Mouse (Mus musculus): ENCODE measurements around the gene Musk. TPM values are rescaled to one million over a fixed set of nuclear protein-coding genes. Genes with fewer than 3 reads are reported as not detected.

Musk gene
- total RNA-seq, 2 experiments from 2014 or later: 2.4 to 2.9 TPM

GRCm38 (mm10) chr4:58304564-58304963 is 18.8 kb downstream of the Musk start:
- DNase-seq (ENCODE audit: low spot score in 2 of 2): no peak
- intact Hi-C loops (cut with DNase I): no loop called here

- intact Hi-C loops (cut with DNase I): no loop called here
- DNase-seq (ENCODE audit: low spot score in 2 of 2): no peak
These were observed 21.7 kb downstream of the Musk start for GRCm38 (mm10) chr4:58307421-58307820.

GRCm38 (mm10) chr4:58313344-58313743 is 27.6 kb downstream of the Musk start:
- DNase-seq (ENCODE audit: low spot score in 2 of 2): no peak
- intact Hi-C loops (cut with DNase I): no loop called here

- DNase-seq (ENCODE audit: low spot score in 2 of 2): no peak
- intact Hi-C loops (cut with DNase I): no loop called here
These were observed 29.3 kb downstream of the Musk start for GRCm38 (mm10) chr4:58314942-58315508.

GRCm38 (mm10) chr4:58317536-58317935 is 31.8 kb downstream of the Musk start:
- no peak for DNase-seq (ENCODE audit: low spot score in 2 of 2)
- intact Hi-C loops (cut with DNase I): no loop called here

- no peak for DNase-seq (ENCODE audit: low spot score in 2 of 2)
- intact Hi-C loops (cut with DNase I): no loop called here
These were observed 34.5 kb downstream of the Musk start for GRCm38 (mm10) chr4:58320293-58320692.

GRCm38 (mm10) chr4:58326746-58327145 is 41.0 kb downstream of the Musk start:
- DNase-seq (ENCODE audit: low spot score in 2 of 2): no peak
- intact Hi-C loops (cut with DNase I): no loop called here

- intact Hi-C loops (cut with DNase I): no loop called here
- no peak for DNase-seq (ENCODE audit: low spot score in 2 of 2)
These were observed 42.5 kb downstream of the Musk start for GRCm38 (mm10) chr4:58328231-58328630.

GRCm38 (mm10) chr4:58330016-58330415 is 44.3 kb downstream of the Musk start:
- DNase-seq (ENCODE audit: low spot score in 2 of 2): no peak
- intact Hi-C loops (cut with DNase I): no loop called here

GRCm38 (mm10) chr4:58330864-58331638 is 45.3 kb downstream of the Musk start:
- intact Hi-C loops (cut with DNase I): no loop called here
- DNase-seq (ENCODE audit: low spot score in 2 of 2): no peak

GRCm38 (mm10) chr4:58332394-58332793 is 46.6 kb downstream of the Musk start:
- intact Hi-C loops (cut with DNase I): no loop called here
- no peak for DNase-seq (ENCODE audit: low spot score in 2 of 2)

- intact Hi-C loops (cut with DNase I): no loop called here
- no peak for DNase-seq (ENCODE audit: low spot score in 2 of 2)
These were observed 50.5 kb downstream of the Musk start for GRCm38 (mm10) chr4:58336227-58336626.

GRCm38 (mm10) chr4:58339226-58339625 is 53.5 kb downstream of the Musk start:
- intact Hi-C loops (cut with DNase I): no loop called here
- no peak for DNase-seq (ENCODE audit: low spot score in 2 of 2)

- no peak for DNase-seq (ENCODE audit: low spot score in 2 of 2)
- intact Hi-C loops (cut with DNase I): no loop called here
These were observed 64.4 kb downstream of the Musk start for GRCm38 (mm10) chr4:58350206-58350605.

- DNase-seq (ENCODE audit: low spot score in 2 of 2): no peak
- intact Hi-C loops (cut with DNase I): no loop called here
These were observed 65.4 kb downstream of the Musk start for GRCm38 (mm10) chr4:58351165-58351564.

- DNase-seq (ENCODE audit: low spot score in 2 of 2): no peak
- intact Hi-C loops (cut with DNase I): no loop called here
These were observed 65.8 kb downstream of the Musk start for GRCm38 (mm10) chr4:58351590-58351989.

- no peak for DNase-seq (ENCODE audit: low spot score in 2 of 2)
- intact Hi-C loops (cut with DNase I): no loop called here
These were observed 73.2 kb downstream of the Musk start for GRCm38 (mm10) chr4:58358996-58359395.

- intact Hi-C loops (cut with DNase I): no loop called here
- DNase-seq (ENCODE audit: low spot score in 2 of 2): no peak
These were observed 79.6 kb downstream of the Musk start for GRCm38 (mm10) chr4:58365321-58365720.

- DNase-seq (ENCODE audit: low spot score in 2 of 2): no peak
- intact Hi-C loops (cut with DNase I): no loop called here
These were observed 85.3 kb downstream of the Musk start for GRCm38 (mm10) chr4:58371106-58371505.

- intact Hi-C loops (cut with DNase I): no loop called here
- DNase-seq (ENCODE audit: low spot score in 2 of 2): peak in 1 of 2 experiments; percentile 5
These were observed 87.8 kb downstream of the Musk start for GRCm38 (mm10) chr4:58373599-58373998.

- intact Hi-C loops (cut with DNase I): no loop called here
These were observed 88.5 kb downstream of the Musk start for GRCm38 (mm10) chr4:58374141-58374870.

More at GRCm38 (mm10) chr4:58374141-58374870, 88.5 kb downstream of the Musk start:
- DNase-seq (ENCODE audit: low spot score in 2 of 2): peak; percentile 21 to 51
